Mouse (Mus musculus) mesoderm, embryonic 11.5 days (tissue): Measurements from ENCODE around the gene Hsbp1.
"Not testable (repeated sequence)": the region's sequence is repeated elsewhere in the genome, so short reads cannot be mapped to it uniquely, and the experiment has no call there.

ENCODE experiments used
- DNase-seq: peaks from one replicate; pipeline ENCODE4 v3.0.0-alpha.2; 2012; ENCODE audit warnings: low read depth, low spot score

Hsbp1 gene

GRCm38 (mm10) chr8:119344190-119344856, at the start of gene Hsbp1:
Gene Hsbp1 (plus strand): TSS chr8:119344488.
- DNase-seq: peak; percentile 97

GRCm38 (mm10) chr8:119295477-119295876, 48.8 kb upstream of the Hsbp1 start:
- no peak for DNase-seq

- DNase-seq: peak; percentile 24
Observed at GRCm38 (mm10) chr8:119297752-119298151, 46.5 kb upstream of the Hsbp1 start.

- no peak for DNase-seq
Observed at GRCm38 (mm10) chr8:119300335-119300734, 44.0 kb upstream of the Hsbp1 start.

GRCm38 (mm10) chr8:119304196-119304595, 40.1 kb upstream of the Hsbp1 start:
- DNase-seq: no peak

GRCm38 (mm10) chr8:119311412-119311811, 32.9 kb upstream of the Hsbp1 start:
- no peak for DNase-seq

DNA sequence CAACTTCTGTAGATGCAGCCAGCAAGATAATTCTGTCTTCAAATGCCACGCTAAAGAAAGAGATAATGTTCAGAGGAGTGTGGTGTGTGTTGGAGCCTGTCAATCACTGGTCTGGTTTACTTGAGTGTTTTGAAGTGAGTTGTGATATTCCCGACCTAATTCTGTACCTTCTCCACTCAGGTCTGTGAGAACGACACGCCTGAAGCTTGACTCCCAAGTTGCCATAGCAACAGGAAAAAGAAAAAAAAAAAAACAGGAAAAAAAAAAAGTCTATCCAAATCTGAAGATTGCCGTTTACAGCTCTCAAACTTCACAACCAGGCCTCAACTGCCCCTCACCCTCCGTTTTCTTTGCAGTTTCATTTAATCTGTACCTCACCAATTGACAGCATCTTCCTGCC, 21.1 kb upstream of the Hsbp1 start:
- no peak for DNase-seq

DNA sequence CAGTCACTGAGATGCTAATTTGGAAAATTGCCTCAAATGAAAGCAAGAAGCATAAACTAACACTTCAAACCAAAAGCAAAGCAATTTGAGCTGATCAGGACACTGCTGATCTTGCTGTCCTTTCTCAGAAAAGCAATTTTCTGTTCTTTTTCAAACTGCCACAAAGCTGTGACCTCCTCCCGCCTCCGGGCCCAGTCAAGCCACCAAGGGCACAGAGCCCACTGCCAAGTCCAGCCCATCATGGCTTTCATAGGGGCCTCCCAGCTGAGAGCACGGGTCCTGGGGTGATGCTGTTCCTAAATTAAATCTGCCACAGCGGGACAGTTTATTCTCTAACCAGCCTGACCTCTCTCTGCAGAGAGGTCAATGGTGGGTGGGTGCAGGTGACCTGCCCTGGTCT, 4.7 kb upstream of the Hsbp1 start:
- DNase-seq: no peak

- DNase-seq: no peak
Observed at GRCm38 (mm10) chr8:119343606-119344005, 682 bp upstream of the Hsbp1 start.

DNA sequence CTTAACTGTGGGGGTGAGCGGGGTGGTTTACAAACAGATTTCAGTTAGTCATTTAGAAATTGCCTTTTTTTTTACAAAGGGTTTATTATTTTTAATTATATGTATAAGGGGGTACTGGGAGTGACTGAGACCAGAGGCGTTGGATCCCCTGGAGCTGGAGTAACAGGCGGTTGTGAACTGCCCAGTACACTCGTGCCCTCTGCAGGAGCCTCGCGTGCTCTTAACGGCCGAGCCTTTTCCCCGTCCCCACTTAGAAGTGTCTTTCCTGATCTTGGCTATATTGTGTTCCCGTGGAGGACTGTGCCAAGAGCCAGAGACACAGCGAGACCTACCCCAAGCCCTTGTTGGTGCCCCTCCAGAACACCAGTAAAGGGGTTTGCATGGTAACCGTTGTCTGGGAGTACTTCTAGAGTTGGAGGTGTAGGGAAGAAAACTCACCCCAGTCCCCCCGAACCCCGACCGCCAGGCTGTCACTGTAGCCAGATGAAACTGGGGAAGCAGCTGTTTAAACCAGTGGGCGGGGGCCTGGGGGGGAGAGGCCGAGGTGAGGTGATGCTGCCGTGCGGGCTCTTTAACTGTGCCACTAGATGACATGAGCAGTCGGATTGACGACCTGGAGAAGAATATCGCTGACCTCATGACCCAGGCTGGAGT, 868 bp downstream of the Hsbp1 start:
- DNase-seq: no peak

DNA sequence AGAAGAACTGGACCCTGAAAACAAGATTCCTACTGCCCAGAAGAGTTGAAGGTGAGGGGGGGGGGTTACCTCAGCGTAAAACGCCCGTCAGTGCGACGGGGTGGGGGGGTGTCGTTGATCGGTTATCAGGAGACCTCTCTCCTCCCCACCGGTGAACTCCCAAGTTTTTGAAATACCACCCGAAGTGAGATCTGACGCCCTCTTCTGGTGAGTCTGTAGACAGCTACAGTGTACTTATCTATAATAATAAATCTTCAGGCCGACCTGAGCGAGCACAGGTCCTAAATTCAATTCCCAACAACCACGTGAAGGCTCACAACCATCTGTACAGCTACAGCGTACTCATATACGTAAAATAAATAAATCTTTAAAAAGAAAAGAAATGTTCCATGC, 1.4 kb downstream of the Hsbp1 start:
- DNase-seq: no peak

DNA sequence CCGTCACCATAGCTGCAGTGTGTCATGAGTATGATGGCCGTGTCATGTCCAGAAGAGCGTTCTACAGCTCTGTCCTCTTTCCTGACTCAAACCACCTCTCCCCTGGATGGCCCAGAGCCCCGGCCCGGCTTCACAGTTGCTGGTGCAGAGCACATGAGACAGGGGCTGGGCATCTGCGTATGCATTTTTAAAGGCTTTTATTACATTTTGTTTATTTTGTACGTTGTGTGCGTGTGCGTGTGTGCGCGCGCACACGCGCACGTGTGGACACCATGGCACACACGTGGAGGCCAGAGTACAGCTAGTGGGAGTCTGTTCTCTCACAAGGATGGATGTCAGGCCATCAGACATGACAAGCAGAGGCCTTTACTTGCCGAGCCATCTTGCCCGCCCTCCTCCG, 7.4 kb downstream of the Hsbp1 start:
- DNase-seq: no peak

- no peak for DNase-seq
Observed at GRCm38 (mm10) chr8:119352977-119353658, 8.8 kb downstream of the Hsbp1 start.

DNA sequence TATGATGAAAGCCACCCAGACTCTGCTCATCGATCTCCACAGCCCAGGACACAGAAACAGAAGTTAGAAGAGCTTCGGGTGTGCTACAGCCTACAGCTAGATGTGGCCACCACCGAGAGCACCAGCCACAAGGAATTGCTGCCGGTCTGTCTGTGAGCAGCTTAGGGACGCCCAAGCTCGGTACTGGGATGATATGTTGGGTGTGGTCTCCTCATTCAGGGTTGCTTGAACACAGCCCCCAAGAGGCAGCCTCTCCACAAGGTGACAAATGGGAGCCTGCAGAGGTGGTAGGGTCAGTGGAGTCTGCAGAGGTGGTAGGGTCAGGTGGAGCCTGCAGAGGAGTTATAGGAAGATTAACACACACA, 9.4 kb downstream of the Hsbp1 start:
- DNase-seq: no peak

DNA sequence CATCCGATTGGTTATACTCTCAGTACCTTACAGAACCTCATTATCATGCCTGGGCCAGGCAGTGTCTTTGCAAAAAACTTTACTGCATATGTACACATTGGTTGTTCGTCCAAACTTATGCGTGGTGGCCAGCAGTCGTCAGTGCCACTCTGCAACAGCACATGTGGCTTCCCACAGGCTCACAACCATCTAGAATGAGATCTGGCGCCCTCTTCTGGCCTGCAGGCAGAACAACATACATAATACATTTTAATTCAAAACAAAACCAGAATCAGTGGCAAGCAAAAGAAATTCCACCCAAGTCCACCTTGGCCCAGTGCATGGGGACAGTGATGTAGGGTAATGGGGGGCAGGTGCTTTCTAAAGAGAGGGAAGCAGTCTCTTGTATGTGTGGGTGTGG, 12.3 kb downstream of the Hsbp1 start:
- peak; percentile 29 for DNase-seq

- no peak for DNase-seq
Observed at GRCm38 (mm10) chr8:119358175-119358574, 13.9 kb downstream of the Hsbp1 start.

DNA sequence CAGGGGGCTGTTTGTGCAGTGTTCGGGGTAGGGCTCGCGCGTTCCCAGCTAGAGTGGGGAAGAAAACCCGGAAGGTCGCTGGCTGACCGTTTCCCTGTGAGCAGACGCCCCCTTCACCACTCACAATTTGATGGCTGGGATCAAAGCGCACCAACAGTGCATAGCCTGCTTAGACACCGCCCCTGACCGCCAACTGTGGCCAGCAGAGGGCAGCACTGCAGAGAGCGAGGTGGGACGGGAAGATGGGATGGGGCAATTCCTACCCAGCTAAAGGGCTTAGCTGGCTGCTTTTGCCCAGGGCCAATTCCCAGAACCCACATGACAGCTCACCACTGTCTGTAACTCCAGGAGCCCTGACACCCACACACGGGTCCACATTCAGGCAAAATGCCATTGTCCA, 14.5 kb downstream of the Hsbp1 start:
- peak; percentile 55 for DNase-seq

DNA sequence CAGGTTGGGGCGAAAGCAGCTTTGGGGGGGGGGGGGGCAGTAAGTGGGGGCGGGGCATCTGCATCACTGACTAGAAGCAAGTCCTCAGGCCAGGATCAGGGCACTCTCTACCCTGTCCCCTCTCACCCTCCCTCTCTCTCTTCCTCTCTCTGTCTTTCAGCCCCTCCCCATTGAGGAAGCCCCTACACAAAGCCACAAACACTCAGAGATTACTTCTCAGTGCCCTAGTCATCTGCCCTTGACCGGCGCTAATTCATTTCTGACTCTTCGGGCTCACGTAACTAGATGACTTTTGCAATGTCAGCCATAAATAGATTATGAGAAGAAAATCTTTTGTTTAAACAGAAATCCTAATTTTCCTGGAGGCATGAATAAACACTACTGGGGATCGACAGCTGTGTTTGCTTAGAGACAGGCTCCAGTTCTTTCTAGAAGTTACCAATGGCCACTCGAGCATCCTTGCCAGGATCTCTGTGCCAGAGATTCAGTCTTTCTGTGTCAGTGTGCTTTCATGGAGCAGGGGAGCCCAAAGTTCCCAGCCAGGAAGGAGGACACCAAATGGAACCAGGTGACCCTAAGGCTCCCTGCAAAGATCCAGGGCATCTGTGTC, 16.5 kb downstream of the Hsbp1 start:
- no peak for DNase-seq

DNA sequence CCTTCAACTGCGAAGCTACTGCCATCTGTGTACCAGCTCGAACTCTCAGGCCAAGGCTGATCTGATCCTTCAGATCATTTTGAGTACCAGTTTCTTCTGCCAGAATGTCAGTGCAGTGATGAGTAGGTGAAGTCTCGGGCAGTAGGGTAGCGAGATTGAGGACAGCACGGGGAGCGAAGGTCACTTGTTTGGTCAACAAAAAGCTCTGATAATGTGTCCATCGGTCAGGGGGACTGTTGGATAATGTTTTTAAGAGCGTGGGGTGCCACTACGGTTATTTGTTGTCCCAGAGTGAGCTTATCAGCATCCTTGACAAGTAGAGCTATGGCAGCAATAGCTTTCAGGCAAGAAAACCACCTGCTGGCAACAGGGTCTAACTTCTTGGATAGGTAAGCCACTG, 30.4 kb downstream of the Hsbp1 start:
- not testable (repeated sequence) for DNase-seq

DNA sequence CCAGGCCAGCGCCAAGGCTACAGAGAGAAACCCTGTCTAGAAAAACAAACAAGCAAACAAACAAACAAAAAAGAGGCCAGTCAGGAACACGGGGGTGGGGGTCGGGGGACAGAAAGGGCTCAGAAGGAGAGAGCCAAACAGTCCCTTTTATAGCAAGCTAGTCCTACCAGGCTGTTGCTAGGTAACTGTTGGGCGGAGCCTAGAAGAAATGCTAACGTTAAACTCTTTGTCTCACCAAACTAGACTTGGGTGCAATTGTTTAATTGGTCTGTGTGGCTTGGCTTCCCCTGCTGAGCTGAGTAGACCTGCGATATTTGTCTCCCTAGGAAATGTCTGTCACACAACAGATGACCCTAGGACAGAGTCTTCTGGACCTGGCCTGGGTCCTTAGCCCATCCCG, 34.2 kb downstream of the Hsbp1 start:
- no peak for DNase-seq

- peak; percentile 23 for DNase-seq
Observed at GRCm38 (mm10) chr8:119380619-119381018, 36.3 kb downstream of the Hsbp1 start.

- peak; percentile 74 for DNase-seq
Observed at GRCm38 (mm10) chr8:119384478-119384877, 40.2 kb downstream of the Hsbp1 start.

GRCm38 (mm10) chr8:119385854-119386253, 41.6 kb downstream of the Hsbp1 start:
- DNase-seq: no peak
